Mouse (Mus musculus) thymus, adult 2 months (tissue): ENCODE data around the gene Ppp1r1a.

Experiments used
- CTCF ChIP-seq: fragments of 200-500 bp; IDR thresholded peaks from 2 replicates; pipeline ENCODE4 v1.5.1; 2012; ENCODE audit warnings: mild to moderate bottlenecking, control low read depth, low read length, moderate library complexity, borderline replicate concordance; ENCODE audit not compliant: control insufficient read depth, poor library complexity, insufficient read depth; ENCODE audit errors: extremely low read depth
- POLR2A ChIP-seq: fragments of 200-500 bp; IDR thresholded peaks from 2 replicates; pipeline ENCODE4 v1.6.1; 2012; ENCODE audit warnings: mild to moderate bottlenecking, low read length, control low read depth, moderate library complexity; ENCODE audit not compliant: control insufficient read depth, poor library complexity, insufficient read depth; ENCODE audit errors: extremely low read depth

DNA sequence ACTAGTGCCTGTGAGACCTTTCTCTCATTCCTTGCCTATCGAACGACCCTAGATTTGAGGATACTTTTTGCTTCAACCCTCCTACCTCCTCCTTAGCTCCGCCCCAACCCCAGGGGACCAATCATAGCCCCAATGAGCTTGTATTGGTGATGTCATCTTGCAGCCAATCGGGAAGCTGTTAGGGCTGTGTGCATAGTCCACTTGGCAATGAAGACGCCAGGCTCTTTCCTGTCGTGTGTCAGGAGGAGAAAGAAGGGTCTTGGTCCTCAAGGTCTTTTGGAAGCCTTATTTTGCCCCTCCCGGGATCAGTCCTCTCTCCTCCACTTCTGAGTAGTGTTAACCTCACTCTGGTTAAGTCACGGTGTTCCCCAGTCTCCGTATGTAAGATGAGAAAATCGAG lies 23.7 kb downstream of the Ppp1r1a start:
- TF ChIP-seq CTCF (no peak), POLR2A (no peak)
